Mouse (Mus musculus): ENCODE data around the gene Myo15b.

Myo15b gene

GRCm38 (mm10) chr11:115933747-115934110, 75.5 kb downstream of the Myo15b start:
- no peak for DNase-seq (ENCODE audit: low read depth in 2 of 2, low spot score in 2 of 2)

DNA sequence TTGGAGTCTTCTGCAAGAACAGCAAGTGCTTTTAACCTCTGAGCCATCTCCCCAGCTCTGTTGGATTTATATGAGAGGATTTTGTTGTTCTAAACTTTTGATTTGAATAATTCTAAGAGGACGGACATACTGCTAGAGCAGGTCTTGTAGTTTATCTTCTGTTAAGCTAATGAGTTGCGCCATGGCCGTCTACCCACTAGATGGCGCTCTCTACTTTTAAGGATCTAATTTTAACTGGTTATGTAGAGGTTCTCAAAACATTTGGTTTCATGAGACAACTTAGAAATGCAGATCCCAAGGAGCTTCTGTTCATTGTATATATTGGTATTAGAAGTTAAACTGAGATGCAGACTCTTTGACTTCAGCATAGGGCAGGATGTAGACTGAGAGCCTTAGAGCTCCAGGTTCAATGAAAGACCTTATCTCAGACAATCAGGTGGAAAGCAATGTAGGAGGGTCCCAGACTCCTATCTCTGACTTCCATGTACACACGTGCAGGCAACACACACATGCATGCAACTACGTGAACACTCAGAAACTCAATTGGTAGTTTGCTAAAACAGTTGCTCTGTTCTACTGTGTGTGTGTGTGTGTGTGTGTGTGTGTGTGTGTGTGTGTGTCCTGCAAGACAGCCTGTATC, 81.6 kb downstream of the Myo15b start:
- DNase-seq (ENCODE audit: low read depth in 2 of 2, low spot score in 2 of 2), result peak; percentile 57 to 71

GRCm38 (mm10) chr11:115941980-115942379, 83.8 kb downstream of the Myo15b start:
- DNase-seq (ENCODE audit: low read depth in 2 of 2, low spot score in 2 of 2), result no peak

Data from CD8-positive naive resting alpha-beta T cell, adult 2 months (primary cell).